Mouse (Mus musculus) forebrain, embryonic 10.5 days (tissue): ENCODE data around the gene Lypd1. TPM values are rescaled to one million over a fixed set of nuclear protein-coding genes. Genes with fewer than 3 reads are reported as not detected.

Experiments
- DNase-seq: peaks from one replicate; pipeline ENCODE4 v3.0.0-alpha.2; 2017; ENCODE audit warnings: low spot score; ENCODE audit errors: extremely low spot score
- H3K27ac ChIP-seq: fragments of 300-500 bp; sonication (generic); 2 replicates; pipeline ENCODE4 v1.5.1; 2016; ENCODE audit warnings: mild to moderate bottlenecking
- H3K27me3 ChIP-seq: fragments of 300-500 bp; sonication (generic); 2 replicates; pipeline ENCODE4 v1.6.1; 2016; ENCODE audit warnings: mild to moderate bottlenecking; ENCODE audit not compliant: poor library complexity, severe bottlenecking
- H3K36me3 ChIP-seq: fragments of 300-500 bp; sonication (generic); replicated peaks from 2 replicates; pipeline ENCODE4 v1.6.1; 2016; ENCODE audit warnings: mild to moderate bottlenecking, moderate library complexity
- H3K4me1 ChIP-seq: fragments of 300-500 bp; sonication (generic); 2 replicates; pipeline ENCODE4 v1.6.1; 2016
- H3K4me3 ChIP-seq: fragments of 300-500 bp; sonication (generic); 2 replicates; pipeline ENCODE4 v1.5.1; 2016; ENCODE audit warnings: mild to moderate bottlenecking, moderate library complexity
- H3K9me3 ChIP-seq: fragments of 300-500 bp; sonication (generic); 2 replicates; pipeline ENCODE4 v1.6.1; 2016; ENCODE audit warnings: mild to moderate bottlenecking, moderate library complexity
- WGBS: fragments of 180-500 bp; shearing (Covaris S2); methylation state at CpG from one replicate; pipeline ENCODE4 v1.1.7; 2016; 5-methylcytosine and 5-hydroxymethylcytosine counted together
- polyA plus RNA-seq: library from polyadenylated mRNA; unstranded; fragments of >200 nt; fragmentation: Nextera tagmentation; extraction: Ambion mirVana; gene quantifications from 2 replicates; pipeline ENCODE4 v1.2.1, GENCODE M21; 2016

Gene Lypd1
- polyA plus RNA-seq, 1 experiment from 2014 or later: 1.9 TPM

DNA sequence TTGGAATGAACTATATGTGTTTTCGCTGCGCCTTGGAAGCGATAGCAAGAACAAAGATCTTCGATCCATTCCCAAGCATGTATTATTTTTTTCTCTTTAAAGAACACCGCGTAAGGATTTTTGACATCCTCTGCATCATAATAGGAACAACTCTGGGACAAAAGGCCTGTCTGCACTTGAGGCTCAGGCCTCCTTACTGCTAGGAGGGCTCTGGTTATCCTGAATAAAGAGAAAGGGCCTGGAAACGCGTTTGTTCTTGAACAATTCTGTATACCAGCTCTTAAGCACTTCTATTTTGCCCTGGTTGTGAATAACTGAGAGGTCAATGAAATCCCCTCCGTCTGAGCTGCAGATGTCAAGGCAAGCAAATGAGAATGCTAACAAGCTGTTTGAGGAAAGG, 19.7 kb downstream of the Lypd1 start:
- DNase-seq: no peak
- H3K4me3 ChIP-seq: no peak overlapping the region
- H3K27ac ChIP-seq: peak overlapping the region; percentile 58; the same call in 1 of the 2 replicates
- H3K36me3 ChIP-seq: no peaks in the 10 kb centered on the region
- peaks cover 13% of the 10 kb centered on the region for H3K4me1 ChIP-seq
- H3K9me3 ChIP-seq: no peaks in the 10 kb centered on the region
- no peaks in the 10 kb centered on the region for H3K27me3 ChIP-seq
- 57% methylated on average over 9 of the region's 9 CpGs for WGBS

DNA sequence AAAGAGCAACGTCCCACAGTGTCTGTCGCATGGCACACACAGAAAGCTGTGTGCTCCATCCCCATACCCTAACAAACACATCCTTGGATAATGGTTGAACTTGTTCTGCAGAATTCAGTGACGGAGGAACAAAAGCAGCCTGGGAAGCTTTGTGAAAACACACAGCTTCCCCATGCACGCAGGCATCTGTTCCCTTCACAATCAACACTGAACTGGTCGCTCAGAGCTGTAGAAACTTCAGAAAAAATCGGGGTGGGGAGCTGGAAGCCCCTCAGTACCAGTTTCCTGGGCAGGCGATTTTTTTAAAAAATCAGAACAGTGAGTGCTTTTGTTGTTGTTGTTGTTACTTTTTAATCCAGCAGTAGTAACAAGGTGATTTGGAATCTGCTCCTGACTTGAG, 42.8 kb downstream of the Lypd1 start:
- Histone ChIP-seq H3K27me3 (no peaks in the 10 kb centered on the region), H3K27ac (no peak overlapping the region), H3K4me1 (peaks cover 8% of the 10 kb centered on the region), H3K36me3 (no peaks in the 10 kb centered on the region), H3K9me3 (no peaks in the 10 kb centered on the region), H3K4me3 (no peak overlapping the region)
- no peak for DNase-seq
- 39% methylated on average over 7 of the region's 7 CpGs for WGBS

DNA sequence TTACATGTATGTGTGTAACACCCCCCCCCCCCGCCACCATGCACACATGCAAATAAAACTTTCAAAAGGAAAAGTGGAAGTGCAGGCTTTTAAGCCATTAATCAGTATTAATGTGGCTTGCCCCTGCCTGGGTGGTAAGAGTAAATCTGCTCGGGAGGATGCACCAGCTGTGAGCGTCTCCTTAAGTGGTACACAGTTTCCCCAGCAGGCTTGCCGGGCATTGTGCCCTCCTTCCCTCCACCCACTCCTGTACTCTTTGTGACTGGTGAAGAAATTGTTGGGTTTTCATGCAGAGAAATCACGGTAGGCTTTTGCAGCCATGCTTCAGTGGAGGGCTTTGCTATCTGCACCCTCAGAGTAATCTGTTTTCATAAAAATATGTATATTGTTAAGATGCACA, 54.3 kb downstream of the Lypd1 start:
- Histone ChIP-seq H3K4me1 (peaks cover 9% of the 10 kb centered on the region), H3K36me3 (no peaks in the 10 kb centered on the region), H3K4me3 (no peak overlapping the region), H3K9me3 (no peaks in the 10 kb centered on the region), H3K27me3 (no peaks in the 10 kb centered on the region), H3K27ac (no peak overlapping the region)
- WGBS: 84% methylated on average over 5 of the region's 5 CpGs
- no peak for DNase-seq

DNA sequence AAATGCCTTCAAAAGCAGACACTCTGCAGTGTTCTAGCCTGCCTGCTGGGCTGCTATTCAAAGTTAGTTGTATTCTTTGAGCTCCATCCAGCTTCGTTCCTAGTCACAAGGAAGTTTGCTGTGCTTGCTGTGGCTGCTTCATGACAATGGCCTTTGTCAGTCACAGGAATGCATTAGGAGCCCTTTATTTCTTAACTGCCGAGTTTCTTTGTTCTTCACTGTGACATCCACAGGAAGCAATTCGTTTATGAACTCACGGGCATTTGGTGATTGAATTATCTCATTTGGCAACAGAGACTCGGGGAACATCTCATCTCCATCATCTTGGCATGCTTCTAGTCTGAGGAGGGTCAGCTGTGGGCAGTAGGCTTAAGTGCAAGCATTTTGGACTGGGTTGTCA, 58.3 kb downstream of the Lypd1 start:
- no peak for DNase-seq
- Histone ChIP-seq H3K27ac (no peak overlapping the region), H3K9me3 (no peaks in the 10 kb centered on the region), H3K4me3 (no peak overlapping the region), H3K27me3 (no peaks in the 10 kb centered on the region), H3K36me3 (no peaks in the 10 kb centered on the region), H3K4me1 (peaks cover 9% of the 10 kb centered on the region)
- WGBS: 11% methylated on average over 5 of the region's 5 CpGs

DNA sequence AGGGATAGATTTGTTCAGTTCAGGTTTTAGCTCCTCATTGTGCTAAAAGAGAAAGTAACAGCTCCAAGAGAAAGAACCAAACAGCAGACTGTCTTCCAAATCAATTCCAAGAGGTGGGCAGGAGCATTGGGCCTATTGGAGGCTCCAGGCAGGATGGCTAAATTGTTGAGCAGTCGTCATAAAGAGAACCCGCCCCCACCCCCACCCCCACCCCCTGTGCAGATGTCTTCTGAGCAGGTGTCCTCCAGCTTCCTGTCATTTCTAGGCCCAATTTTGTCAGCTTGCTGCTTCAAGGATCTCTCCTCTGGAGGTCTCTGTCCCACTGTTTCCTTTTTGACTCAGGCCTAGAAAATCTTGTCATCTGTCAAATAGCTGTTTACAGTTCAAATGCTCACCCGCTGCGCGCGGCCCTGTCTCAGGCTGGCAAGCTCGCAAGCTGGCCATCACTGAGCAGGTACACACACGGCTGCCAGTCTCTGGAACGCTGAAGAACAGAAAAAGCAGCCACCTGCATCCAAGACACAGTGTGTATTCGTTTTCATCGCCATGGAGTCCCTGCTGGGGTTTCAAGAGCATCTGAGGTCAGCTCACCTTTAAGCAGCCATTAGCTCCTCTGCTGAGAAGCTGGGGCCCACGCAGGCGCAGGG, 73.0 kb downstream of the Lypd1 start:
- no peaks in the 10 kb centered on the region for H3K27me3 ChIP-seq
- H3K27ac ChIP-seq: no peak overlapping the region
- H3K9me3 ChIP-seq: no peaks in the 10 kb centered on the region
- WGBS: 66% methylated on average over 13 of the region's 13 CpGs
- no peaks in the 10 kb centered on the region for H3K36me3 ChIP-seq
- no peak overlapping the region for H3K4me3 ChIP-seq
- no peak for DNase-seq
- H3K4me1 ChIP-seq: peaks cover 6% of the 10 kb centered on the region; the same call in 1 of the 2 replicates

DNA sequence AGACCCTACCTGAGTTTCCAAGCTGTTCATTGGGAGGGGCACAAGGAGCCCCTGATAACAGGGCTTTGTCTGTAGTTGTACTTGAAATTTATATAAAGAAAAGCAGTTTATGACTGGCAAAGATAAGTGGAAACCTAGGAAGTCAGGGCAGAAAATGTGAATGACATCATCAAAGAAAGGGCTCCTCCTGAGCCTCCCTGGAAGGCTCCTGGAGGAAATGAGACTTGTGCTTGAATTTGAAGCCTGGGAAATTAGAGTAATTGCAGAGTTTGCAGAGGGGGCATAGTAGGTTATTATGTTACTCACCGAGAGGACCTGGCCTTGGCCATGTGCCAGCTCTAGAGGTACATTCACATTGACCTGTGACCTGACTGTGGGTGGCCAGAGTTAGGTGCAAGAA, 75.4 kb downstream of the Lypd1 start:
- Histone ChIP-seq H3K9me3 (no peaks in the 10 kb centered on the region), H3K4me3 (no peak overlapping the region)
- DNase-seq: no peak

DNA sequence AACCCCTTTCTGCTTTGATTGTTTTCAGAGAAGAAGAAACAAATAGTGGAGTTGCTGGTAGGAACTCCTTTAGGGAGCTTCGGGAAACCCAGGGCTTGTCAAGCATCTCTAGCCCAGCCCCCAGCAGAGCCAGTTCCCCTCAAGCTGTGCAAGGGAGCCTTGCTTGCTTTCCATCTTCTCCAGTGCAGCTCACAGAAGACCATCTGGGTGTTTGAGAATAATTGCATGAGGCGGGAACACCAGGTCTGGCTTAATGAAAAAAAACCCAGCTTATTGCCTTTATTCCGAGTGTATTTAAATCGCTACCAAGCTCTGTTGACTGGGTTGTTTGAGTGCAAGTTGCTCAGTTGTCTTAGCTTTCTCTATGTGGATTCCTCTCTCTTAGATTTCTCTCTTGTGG, 89.3 kb downstream of the Lypd1 start:
- no peaks in the 10 kb centered on the region for H3K9me3 ChIP-seq
- H3K27me3 ChIP-seq: no peaks in the 10 kb centered on the region
- no peaks in the 10 kb centered on the region for H3K4me1 ChIP-seq
- H3K36me3 ChIP-seq: no peaks in the 10 kb centered on the region
- no peak overlapping the region for H3K27ac ChIP-seq
- WGBS: 91% methylated on average over 4 of the region's 4 CpGs
- DNase-seq: no peak
- H3K4me3 ChIP-seq: no peak overlapping the region

More for the DNA sequence above, 75.4 kb downstream of the Lypd1 start:
- 69% methylated on average over 1 of the region's 1 CpGs for WGBS
- Histone ChIP-seq H3K4me1 (peaks cover 6% of the 10 kb centered on the region; the same call in 1 of the 2 replicates), H3K36me3 (no peaks in the 10 kb centered on the region), H3K27me3 (no peaks in the 10 kb centered on the region), H3K27ac (no peak overlapping the region)

DNA sequence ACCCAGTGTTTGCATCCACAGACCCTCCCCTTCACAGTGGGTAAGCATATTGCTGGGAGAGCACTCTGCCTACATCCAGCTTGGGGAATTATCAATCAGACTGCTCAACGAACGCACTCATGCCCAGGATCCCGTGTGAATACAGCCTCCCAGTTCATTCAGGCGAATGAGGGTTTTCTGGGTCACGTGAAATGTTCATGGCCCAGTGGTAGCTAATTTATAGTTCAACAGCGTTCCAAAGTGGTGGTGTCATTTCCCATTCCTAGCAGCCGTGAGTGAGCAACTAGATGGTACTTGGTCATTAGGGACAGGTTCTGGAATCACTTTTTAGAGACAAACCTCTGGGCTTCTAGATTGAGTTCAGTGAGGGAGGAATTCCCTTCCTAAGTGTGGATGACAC, 91.8 kb downstream of the Lypd1 start:
- 82% methylated on average over 7 of the region's 7 CpGs for WGBS
- no peak for DNase-seq
- H3K27ac ChIP-seq: no peak overlapping the region

More for the DNA sequence above, 91.8 kb downstream of the Lypd1 start:
- no peaks in the 10 kb centered on the region for H3K9me3 ChIP-seq
- no peaks in the 10 kb centered on the region for H3K36me3 ChIP-seq
- no peaks in the 10 kb centered on the region for H3K4me1 ChIP-seq
- H3K27me3 ChIP-seq: no peaks in the 10 kb centered on the region
- no peak overlapping the region for H3K4me3 ChIP-seq

Other genes with a start within 250 kb of the Lypd1 start
- not detected in 2 replicates for gene Gpr39, start 236.1 kb downstream of the Lypd1 start, polyA plus RNA-seq